Mouse (Mus musculus) liver, postnatal 0 days (tissue): ENCODE data around the gene Fxyd6. TPM values are rescaled to one million over a fixed set of nuclear protein-coding genes. Genes with fewer than 3 reads are reported as not detected.

Source experiments
- ATAC-seq: fragments of 200-750 bp; cut with Nextera tagmentation; 2 replicates; pipeline ENCODE4 v1.8.0; 2017; ENCODE audit warnings: mild to moderate bottlenecking, moderate library complexity
- DNase-seq: peaks from one replicate; pipeline ENCODE4 v3.0.0-alpha.2; 2016
- H3K27ac ChIP-seq: fragments of 300-500 bp; sonication (generic); 2 replicates; pipeline ENCODE4 v1.5.1; 2014; ENCODE audit warnings: antibody characterized with exemption, moderate library complexity, mild to moderate bottlenecking, low read depth
- H3K27me3 ChIP-seq: fragments of 300-500 bp; sonication (generic); 2 replicates; pipeline ENCODE4 v1.6.1; 2014; ENCODE audit warnings: low read length, control low read depth, mixed read lengths; ENCODE audit not compliant: insufficient read depth
- H3K36me3 ChIP-seq: fragments of 300-500 bp; sonication (generic); replicated peaks from 2 replicates; pipeline ENCODE4 v1.6.1; 2014; ENCODE audit warnings: mild to moderate bottlenecking, control low read depth, low read length, moderate library complexity, mixed read lengths; ENCODE audit not compliant: insufficient read depth
- H3K4me1 ChIP-seq: fragments of 300-500 bp; sonication (generic); 2 replicates; pipeline ENCODE4 v1.6.1; 2014; ENCODE audit warnings: antibody characterized with exemption, mild to moderate bottlenecking, control low read depth; ENCODE audit not compliant: insufficient read depth
- H3K4me2 ChIP-seq: fragments of 300-500 bp; sonication (generic); 2 replicates; pipeline ENCODE4 v1.6.1; 2014; ENCODE audit warnings: low read depth, mild to moderate bottlenecking, low read length, moderate library complexity, mixed read lengths
- H3K4me3 ChIP-seq: fragments of 300-500 bp; sonication (generic); 2 replicates; pipeline ENCODE4 v1.5.1; 2014; ENCODE audit warnings: low read depth, low read length
- H3K9ac ChIP-seq: fragments of 300-500 bp; sonication (generic); replicated peaks from 2 replicates; pipeline ENCODE4 v1.6.1; 2014; ENCODE audit warnings: mild to moderate bottlenecking, moderate library complexity
- H3K9me3 ChIP-seq: fragments of 300-500 bp; sonication (generic); 2 replicates; pipeline ENCODE4 v1.6.1; 2016; ENCODE audit warnings: mild to moderate bottlenecking, control low read depth, low read length, mixed read lengths
- CTCF ChIP-seq: sonication (generic); IDR thresholded peaks from 2 replicates; pipeline ENCODE4 v1.5.1; 2016; ENCODE audit warnings: antibody characterized with exemption, low read depth
- EP300 ChIP-seq: IDR thresholded peaks from 2 replicates; pipeline ENCODE4 v1.6.1; 2016; ENCODE audit warnings: antibody characterized with exemption, low read depth, mild to moderate bottlenecking
- WGBS: fragments of 180-500 bp; shearing (Covaris S2); extraction: QIAGEN DNeasy Blood & Tissue Kit; methylation state at CpG from one replicate; pipeline ENCODE4 v1.1.7; 2014; ENCODE audit not compliant: insufficient replicate concordance; 5-methylcytosine and 5-hydroxymethylcytosine counted together
- polyA plus RNA-seq: library from polyadenylated mRNA; unstranded; fragments of >200 nt; fragmentation: Nextera tagmentation; extraction: Ambion mirVana; gene quantifications from 2 replicates; pipeline ENCODE4 v1.2.1, GENCODE M21; 2015

Fxyd6 gene
- polyA plus RNA-seq, 1 experiment from 2014 or later = 1.5 TPM

GRCm38 (mm10) chr9:45370616-45371336, 791 bp downstream of the Fxyd6 start:
- Histone ChIP-seq H3K4me3 (peak overlapping the region; percentile 27), H3K36me3 (no peaks in the 10 kb centered on the region), H3K27me3 (peaks cover 33% of the 10 kb centered on the region), H3K4me2 (peak overlapping the region; percentile 44), H3K27ac (no peak overlapping the region), H3K9me3 (no peaks in the 10 kb centered on the region), H3K4me1 (no peaks in the 10 kb centered on the region), H3K9ac (no peak overlapping the region)
- TF ChIP-seq EP300 (no peak), CTCF (no peak)
- DNase-seq (no peak), ATAC-seq (no peak)
- 19% methylated on average over 23 of the region's 25 CpGs for WGBS

DNA sequence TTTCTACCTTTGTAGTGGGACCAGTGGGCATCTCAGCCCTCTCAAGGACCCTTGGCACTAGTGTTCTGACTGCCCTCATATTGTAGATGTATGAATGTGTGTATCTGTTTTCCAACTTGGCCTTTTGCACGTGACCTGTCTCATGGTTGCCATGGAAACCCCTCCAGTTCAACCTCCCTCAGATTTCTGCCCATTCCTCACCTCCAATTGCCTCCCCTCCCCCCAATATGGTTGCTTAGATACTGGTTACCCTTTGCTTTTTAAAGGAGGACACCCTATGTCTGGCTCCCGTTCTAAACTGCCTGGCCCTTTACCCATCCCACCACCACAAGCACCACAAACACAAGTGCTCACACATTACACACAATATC, 1.3 kb downstream of the Fxyd6 start:
- no peaks in the 10 kb centered on the region for H3K4me1 ChIP-seq

GRCm38 (mm10) chr9:45373896-45374295, 3.9 kb downstream of the Fxyd6 start:
- WGBS = 62% methylated on average over 3 of the region's 3 CpGs
- H3K27ac ChIP-seq = no peak overlapping the region
- H3K36me3 ChIP-seq = no peaks in the 10 kb centered on the region
- H3K4me3 ChIP-seq = no peak overlapping the region
- ATAC-seq (no peak), DNase-seq (no peak)
- no peaks in the 10 kb centered on the region for H3K9me3 ChIP-seq
- H3K4me1 ChIP-seq = no peaks in the 10 kb centered on the region
- peaks cover 28% of the 10 kb centered on the region for H3K27me3 ChIP-seq
- TF ChIP-seq CTCF = no peak
- no peak for TF ChIP-seq EP300
- H3K9ac ChIP-seq = no peak overlapping the region
- no peak overlapping the region for H3K4me2 ChIP-seq

More for the DNA sequence above, 1.3 kb downstream of the Fxyd6 start:
- DNase-seq = no peak
- H3K4me2 ChIP-seq = no peak overlapping the region
- ATAC-seq = no peak
- H3K9me3 ChIP-seq = no peaks in the 10 kb centered on the region
- no peaks in the 10 kb centered on the region for H3K36me3 ChIP-seq
- no peak overlapping the region for H3K4me3 ChIP-seq
- WGBS = 31% methylated on average over 2 of the region's 2 CpGs
- H3K9ac ChIP-seq = no peak overlapping the region
- TF ChIP-seq CTCF (no peak), EP300 (no peak)
- H3K27me3 ChIP-seq = peaks cover 31% of the 10 kb centered on the region
- H3K27ac ChIP-seq = no peak overlapping the region

DNA sequence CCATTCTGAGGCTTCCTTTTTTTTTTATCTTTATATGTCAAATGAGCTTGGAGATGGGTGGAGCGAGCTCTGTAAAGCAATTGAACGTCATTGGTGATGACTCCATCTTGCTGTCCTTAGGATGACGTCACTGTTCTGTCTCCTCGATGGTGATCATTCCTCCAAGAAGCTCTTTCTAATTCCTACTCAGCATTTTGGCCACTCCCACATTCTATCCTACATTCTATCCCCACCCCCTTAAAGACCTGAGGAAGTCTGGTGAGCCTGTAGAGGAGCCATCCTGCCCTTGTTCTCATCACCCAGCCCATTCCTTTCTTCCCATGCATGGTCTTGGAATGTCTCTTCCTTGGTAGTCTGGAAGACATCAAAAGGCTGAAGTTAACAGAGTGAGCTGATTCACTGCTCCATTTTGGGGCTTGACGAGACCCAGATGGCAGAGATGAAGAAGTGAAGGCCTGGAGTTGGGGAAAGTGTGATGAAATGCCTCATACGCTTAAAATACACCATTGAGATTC, 5.1 kb downstream of the Fxyd6 start:
- H3K4me2 ChIP-seq = no peak overlapping the region
- DNase-seq (no peak), ATAC-seq (no peak)
- no peak overlapping the region for H3K4me3 ChIP-seq
- peaks cover 19% of the 10 kb centered on the region for H3K27me3 ChIP-seq
- TF ChIP-seq EP300 (no peak), CTCF (no peak)
- no peak overlapping the region for H3K27ac ChIP-seq
- 79% methylated on average over 6 of the region's 6 CpGs for WGBS
- no peaks in the 10 kb centered on the region for H3K9me3 ChIP-seq
- H3K9ac ChIP-seq = no peak overlapping the region
- H3K36me3 ChIP-seq = no peaks in the 10 kb centered on the region
- no peaks in the 10 kb centered on the region for H3K4me1 ChIP-seq

DNA sequence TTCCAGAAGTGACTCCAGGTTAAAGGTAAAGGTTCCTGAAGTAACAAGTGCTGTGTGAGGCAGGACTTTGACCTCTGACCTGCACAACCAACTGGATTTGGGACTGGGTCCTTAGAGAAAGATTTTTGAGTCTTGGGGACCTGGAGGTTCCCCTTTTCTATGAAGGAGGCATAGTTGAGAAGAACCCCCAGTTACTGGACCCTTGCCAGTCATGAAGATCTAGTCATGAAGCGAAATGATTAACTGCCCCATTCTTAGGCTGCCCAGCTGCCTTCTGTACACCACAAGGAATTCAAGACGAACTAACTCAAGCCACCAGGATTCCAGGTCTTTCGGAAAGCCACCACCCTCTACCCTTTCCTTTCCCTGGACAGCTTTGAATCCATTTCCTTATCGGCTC, 6.4 kb downstream of the Fxyd6 start:
- Histone ChIP-seq H3K4me3 (no peak overlapping the region), H3K9ac (no peak overlapping the region), H3K27ac (no peak overlapping the region), H3K4me2 (no peak overlapping the region), H3K9me3 (no peaks in the 10 kb centered on the region), H3K36me3 (no peaks in the 10 kb centered on the region), H3K4me1 (no peaks in the 10 kb centered on the region), H3K27me3 (peaks cover 6% of the 10 kb centered on the region; the same call in 1 of the 2 replicates)
- 48% methylated on average over 4 of the region's 4 CpGs for WGBS
- no peak for DNase-seq
- ATAC-seq = no peak
- TF ChIP-seq CTCF = no peak
- TF ChIP-seq EP300 = no peak

DNA sequence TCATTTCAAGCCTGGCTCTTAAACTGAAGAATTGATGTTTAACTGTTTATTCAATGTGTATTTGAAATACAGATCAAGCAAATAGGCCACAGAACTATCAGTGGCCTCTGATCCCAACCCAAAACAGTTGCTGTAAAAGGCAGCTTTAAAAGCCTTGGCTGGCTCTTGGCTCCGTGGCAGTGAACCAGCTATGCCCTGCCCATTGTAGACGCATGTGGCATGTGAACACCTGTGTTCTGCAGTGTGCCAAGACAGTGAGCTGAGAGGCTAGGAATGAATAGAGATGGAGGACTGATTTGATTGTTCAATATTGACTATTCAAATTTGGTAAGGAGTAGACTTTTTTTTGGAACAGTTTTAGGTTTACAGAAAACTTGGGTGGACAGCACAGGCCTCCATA, 6.9 kb downstream of the Fxyd6 start:
- DNase-seq (no peak), ATAC-seq (no peak)
- H3K27me3 ChIP-seq = peaks cover 5% of the 10 kb centered on the region; the same call in 1 of the 2 replicates
- no peak overlapping the region for H3K4me2 ChIP-seq
- H3K9me3 ChIP-seq = no peaks in the 10 kb centered on the region
- H3K9ac ChIP-seq = no peak overlapping the region
- no peak overlapping the region for H3K27ac ChIP-seq
- TF ChIP-seq CTCF = no peak
- H3K4me3 ChIP-seq = no peak overlapping the region
- 51% methylated on average over 2 of the region's 2 CpGs for WGBS
- no peaks in the 10 kb centered on the region for H3K4me1 ChIP-seq
- H3K36me3 ChIP-seq = no peaks in the 10 kb centered on the region
